Mouse (Mus musculus) yolk sac, embryonic 10.5 days (tissue): ENCODE results near the gene Tnfrsf9.

Experiments
- DNase-seq: peaks from one replicate; pipeline ENCODE4 v3.0.0-alpha.2; 2017; ENCODE audit warnings: low spot score

The Tnfrsf9 gene

DNA sequence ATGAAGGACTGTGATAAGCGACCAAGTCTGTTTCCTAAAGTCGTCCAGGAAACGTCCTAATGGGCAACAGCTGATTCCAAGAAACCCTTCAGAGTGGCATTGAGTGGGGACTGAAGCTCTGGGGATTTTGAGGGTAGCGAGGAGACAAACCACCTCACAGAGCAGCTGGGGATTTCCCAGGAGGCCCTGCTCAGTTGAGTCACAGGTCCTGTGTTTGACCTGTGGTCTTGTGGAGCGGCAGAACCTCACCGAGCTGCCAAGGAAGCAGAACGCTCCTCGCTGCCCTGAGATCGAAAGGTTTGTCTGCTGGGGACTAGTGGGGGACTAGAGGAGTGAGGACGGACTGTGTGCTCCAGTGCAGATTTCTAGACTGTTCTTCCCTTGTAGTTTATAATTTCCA, 13.4 kb downstream of the Tnfrsf9 start:
- no peak for DNase-seq

DNA sequence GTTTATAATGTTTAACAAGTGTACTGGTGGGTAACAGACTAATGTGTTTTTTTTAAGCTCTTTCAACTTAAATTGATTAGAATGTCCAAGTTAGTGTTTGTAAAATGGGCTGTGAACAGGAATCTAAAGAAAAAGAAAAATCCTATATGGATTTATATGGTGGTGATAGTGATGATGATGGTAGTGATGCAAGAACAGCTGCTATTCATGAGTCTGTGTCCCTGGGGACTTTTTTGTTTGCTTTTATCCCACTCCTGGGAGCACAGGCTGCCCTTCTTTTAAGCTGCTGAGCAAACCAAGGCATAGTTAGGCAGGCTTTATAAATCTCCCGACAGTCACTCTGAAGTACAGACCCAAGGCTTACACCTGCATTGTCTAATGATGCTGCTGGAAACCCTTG, 19.1 kb downstream of the Tnfrsf9 start:
- no peak for DNase-seq

DNA sequence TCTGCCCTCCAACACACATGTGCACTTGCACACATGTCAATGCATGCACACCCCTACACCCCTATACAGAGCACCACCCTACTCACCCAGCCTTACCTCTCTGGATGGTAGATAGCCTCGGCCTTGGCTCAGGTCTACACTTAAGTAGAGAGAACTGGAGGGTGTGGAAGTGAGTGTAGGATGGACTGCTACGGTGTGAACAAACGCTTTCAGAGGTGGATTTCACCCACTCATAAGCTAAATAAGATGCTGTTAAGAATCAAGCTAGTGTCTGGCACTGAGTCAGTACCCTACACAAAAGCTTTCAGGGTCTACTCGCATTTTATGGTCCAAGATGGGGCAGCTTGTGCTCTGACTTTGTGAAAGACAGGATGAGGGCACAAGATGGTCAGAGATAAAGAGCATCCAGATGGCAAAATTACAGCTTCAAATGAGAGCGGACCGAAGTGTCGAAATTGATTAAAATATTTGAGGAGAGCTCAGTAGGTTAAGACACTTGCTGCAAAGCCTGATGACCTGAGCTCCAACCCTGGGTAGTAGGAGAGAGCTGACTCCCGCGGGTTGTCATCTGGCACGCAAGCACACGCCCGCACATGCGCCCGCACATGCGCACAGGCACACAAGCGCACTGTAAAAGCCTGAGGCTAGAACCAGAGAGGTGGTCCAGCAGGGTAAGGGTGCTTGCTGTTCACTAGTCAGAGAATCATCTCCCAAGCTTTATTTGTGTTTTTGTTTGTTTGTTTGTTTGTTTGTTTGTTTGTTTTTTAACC, 23.1 kb downstream of the Tnfrsf9 start:
- DNase-seq: no peak

- DNase-seq: no peak
These were observed 23.7 kb downstream of the Tnfrsf9 start for GRCm38 (mm10) chr4:150938063-150938452.

- no peak for DNase-seq
These were observed 25.8 kb downstream of the Tnfrsf9 start for GRCm38 (mm10) chr4:150939991-150940651.

DNA sequence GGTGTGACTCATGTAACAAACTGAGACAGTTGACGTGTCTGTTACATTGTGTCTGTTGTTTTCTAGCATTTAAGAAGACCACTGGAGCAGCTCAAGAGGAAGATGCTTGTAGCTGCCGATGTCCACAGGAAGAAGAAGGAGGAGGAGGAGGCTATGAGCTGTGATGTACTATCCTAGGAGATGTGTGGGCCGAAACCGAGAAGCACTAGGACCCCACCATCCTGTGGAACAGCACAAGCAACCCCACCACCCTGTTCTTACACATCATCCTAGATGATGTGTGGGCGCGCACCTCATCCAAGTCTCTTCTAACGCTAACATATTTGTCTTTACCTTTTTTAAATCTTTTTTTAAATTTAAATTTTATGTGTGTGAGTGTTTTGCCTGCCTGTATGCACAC, 30.3 kb downstream of the Tnfrsf9 start:
- no peak for DNase-seq

DNA sequence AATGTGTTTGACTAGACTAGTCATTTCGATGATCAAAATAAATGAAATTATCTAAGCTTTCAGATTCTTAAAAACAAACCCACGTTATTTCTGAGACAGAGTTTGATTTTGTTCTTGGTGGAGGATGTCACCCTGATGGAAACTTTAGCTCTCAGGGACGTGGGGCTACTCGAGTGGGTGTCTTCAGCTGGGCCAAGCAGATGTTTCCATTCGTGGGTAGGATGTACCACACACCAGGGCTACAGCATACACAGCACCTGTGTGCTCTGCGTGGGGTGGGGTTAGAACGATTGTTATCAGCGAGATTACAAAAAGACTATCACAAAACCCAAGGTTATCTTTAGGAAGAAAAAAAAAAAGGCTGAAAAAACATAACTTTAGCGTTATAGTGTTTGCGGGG, 36.6 kb downstream of the Tnfrsf9 start:
- no peak for DNase-seq

DNA sequence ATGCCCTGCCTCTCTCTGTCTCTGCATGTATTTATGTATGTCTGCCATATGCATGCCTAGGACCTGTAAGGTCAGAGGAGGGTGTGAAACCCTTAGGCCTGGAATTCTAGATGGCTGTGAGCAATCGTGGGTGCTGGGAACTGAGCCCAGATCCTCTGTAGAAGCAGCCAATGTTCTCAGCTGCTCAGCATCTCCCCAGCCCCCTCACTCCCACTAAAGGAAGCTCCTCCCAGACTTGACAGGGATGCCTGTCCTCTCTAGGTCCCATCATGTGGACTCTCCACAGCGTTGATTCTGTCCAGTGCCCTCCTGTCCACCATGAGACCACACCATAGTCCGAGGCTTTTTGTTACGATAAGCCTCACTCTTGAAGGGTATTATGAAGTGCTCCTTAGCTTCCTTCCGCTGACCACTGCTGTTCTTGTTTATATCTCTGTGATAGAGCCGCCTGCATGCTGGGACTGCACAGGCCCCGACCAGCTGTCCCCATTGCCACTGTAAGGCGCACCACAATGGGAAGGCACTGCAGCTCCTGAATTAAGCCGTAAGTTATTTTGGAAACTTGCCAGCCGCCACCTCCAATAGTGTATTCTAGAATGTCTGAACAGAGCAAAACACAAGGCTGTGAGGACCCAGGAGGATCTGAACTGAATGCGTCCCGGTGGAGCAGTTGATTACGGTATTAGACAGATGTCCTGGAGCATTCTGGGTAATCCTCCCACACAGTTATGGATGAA, 42.2 kb downstream of the Tnfrsf9 start:
- DNase-seq: no peak

GRCm38 (mm10) chr4:150957106-150957458, 42.7 kb downstream of the Tnfrsf9 start:
- DNase-seq: no peak

DNA sequence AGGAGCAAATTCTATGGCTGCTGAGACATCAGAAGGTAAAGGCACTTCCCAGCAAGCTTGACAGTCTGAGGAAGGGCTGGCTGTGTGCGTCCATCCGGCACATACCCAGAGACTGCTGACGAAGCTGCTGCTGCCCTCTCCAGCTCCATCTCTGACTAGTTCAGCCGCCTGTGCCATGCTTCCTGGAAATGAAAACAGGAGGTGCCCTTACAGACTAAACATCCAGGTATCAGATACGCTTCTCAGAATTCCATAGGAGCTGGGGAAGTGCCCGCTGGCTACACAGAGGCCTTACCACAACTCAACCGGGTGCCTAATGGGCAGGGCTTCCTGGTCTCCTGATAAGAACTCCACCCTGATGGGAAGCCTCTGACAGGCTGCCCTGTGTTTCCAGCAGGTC, 44.2 kb downstream of the Tnfrsf9 start:
- DNase-seq: no peak

DNA sequence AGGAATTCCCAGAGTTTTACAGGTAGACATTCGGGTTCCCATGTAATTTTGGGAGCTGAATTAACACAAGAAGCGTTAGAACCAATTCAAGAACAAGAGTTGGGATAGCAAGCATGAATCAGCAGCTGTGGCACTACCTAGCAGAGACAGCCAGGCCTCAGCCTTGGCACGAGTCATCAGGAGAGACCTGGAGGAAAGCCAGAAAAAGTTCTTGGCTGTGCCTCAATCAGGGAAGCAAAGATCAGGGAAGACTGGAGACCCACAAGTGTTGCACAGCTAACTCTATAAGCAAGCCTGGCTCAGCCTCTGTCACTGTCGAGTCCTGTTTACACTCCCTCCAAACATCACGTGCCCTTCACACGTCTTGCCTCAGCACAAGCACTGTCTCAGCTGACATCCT, 47.9 kb downstream of the Tnfrsf9 start:
- no peak for DNase-seq

- DNase-seq: no peak
These were observed 49.3 kb downstream of the Tnfrsf9 start for GRCm38 (mm10) chr4:150963711-150964110.

DNA sequence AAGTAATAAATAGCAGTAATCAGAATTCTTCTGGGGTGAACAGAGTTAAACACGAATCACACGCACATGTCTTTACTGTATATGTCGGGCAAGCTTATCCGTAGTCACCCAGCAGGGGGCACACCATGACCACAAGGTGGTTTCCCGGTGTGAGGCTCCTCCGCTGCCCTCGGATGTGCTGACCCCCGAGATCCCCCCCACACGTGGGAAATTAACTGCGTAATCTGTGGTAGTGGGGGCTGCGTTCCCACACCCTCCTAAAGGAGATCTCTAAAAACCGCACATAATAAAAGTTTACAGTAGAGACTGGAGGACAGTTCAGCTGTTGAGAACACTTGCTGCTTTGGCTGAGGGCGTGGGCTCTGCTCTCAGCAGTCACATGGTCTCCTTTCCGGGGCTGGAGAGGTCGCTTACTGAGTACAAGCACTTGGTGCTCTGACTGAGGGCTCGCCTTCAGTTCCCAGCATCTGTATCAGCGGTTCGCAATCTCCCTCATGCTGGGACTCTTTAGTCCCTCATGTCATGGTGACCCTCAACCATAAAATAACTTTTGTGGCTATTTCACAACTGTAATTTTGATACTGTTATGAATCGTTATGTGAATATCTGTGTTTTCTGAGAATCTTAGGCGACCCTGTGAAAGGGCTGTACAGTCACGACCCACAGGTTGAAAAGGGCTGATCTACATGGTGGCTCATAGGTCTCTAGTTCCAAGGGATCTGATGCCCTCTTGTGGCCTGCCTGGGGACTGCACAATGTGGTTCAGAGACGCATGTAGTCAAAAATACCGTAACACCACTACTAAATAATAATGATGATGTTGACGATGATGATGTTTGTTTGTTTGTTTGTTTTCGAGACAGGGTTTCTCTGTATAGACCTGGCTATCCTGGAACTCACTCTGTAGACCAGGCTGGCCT, 50.5 kb downstream of the Tnfrsf9 start:
- DNase-seq: peak; percentile 65

DNA sequence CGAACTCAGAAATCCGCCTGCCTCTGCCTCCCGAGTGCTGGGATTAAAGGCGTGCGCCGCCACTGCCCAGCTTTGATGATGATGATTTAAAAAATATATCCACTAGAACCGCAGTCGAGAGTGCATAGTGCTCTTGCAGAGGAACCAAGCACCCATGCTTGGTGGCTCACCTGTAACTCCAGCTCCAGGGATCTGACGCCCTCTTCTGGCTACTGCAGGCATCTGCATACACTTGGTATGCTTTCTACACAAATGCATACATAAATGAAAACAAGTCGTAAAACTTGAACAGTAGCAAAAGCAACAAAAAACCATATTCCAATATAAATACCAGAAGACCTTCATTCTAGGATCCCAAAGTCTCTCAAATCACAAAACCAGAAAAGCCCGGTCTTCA, 51.2 kb downstream of the Tnfrsf9 start:
- DNase-seq: no peak

GRCm38 (mm10) chr4:150966556-150966955, 52.2 kb downstream of the Tnfrsf9 start:
- DNase-seq: peak; percentile 19

DNA sequence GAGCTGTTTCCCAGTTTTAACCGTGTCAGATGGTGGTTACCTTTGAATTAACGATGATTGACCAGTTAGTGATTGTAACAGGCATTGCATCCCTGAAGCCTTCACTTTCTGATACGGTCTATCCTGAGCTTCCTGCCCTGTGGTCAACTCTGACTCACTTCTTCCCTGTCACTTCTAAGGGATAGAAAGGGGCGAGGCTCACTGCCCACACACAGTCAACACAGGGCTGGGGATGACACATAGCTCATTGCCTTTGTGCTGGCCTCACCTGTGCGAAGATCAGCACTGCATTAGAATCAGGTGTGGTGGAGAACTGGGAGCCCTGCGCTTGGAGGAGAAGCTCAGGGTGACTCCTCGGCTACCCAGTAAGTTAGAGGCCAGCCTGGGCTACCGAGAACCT, 54.6 kb downstream of the Tnfrsf9 start:
- DNase-seq: no peak

DNA sequence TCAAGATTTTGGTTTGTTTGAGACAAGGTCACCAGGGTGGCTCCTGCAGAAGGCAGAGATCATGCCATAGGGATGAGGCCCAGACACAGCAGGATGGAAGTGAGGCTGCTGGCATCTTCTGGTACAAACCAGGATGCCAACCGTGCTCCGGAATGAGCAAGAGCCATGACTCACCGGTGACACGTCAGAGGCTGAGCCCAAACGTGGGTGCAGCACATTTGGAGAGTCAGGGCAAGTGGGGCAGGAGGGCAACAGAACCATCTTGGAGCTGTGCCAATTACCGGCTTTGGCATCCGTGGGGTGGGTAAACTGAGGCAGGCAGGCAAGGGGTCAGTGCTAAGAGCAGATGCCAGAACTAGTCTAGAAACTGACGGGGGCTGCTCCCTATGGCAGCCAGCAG, 58.9 kb downstream of the Tnfrsf9 start:
- no peak for DNase-seq

- DNase-seq: no peak
These were observed 60.8 kb downstream of the Tnfrsf9 start for GRCm38 (mm10) chr4:150975145-150975544.

- no peak for DNase-seq
These were observed 64.0 kb downstream of the Tnfrsf9 start for GRCm38 (mm10) chr4:150978156-150978910.

- no peak for DNase-seq
These were observed 65.1 kb downstream of the Tnfrsf9 start for GRCm38 (mm10) chr4:150979455-150979854.

- no peak for DNase-seq
These were observed 65.8 kb downstream of the Tnfrsf9 start for GRCm38 (mm10) chr4:150980153-150980552.
